ENCODE assay signal across 8 mouse cellular contexts in the genomic region with DNA sequence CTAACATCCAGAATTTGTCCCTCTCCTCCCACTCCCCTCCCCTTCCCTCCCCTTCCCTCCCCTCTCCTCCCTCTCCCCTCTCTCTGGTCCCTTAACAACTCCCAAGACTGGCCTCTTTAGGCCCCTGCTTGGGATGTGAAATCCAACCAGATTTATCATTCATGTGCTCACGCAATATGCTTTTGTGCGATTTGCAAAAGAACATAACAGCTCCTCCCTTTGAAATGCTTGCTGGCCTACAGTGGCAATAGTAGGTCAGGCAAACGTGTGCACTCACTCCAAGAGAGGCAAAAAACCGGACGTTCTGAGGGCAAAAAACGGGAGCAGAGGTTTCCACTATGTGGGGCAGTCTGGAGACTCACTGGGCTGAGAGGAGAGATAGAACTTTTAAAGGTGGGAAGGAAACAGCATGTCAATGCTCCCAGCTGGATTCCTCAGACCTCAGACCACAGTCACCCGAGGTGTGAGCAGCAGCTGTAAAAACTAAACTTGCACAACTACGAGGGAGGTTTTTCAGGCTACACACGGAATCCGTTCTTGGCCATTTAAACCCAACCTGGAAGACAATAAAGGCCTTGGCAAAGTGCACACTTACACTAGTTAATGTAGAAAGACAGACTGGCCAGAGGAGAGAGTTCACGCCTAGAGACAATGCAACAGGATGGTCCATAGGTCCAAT. TPM values are rescaled to one million over a fixed set of nuclear protein-coding genes. Genes with fewer than 3 reads are reported as not detected.
DNase-seq lines count a peak whose midpoint lies in the region; ATAC-seq lines count a peak whose summit lies in the region.

No protein-coding gene starts in this region.

- H3K36me3 ChIP-seq in forebrain, embryonic 14.5 days (ENCODE audit: control insufficient read depth, insufficient read depth, low read length) = no peaks in the 10 kb centered on the region
- H3K36me3 ChIP-seq in liver, embryonic 13.5 days = no peaks in the 10 kb centered on the region
- H3K36me3 ChIP-seq in stomach, embryonic 16.5 days (ENCODE audit: control insufficient read depth, insufficient read depth, low read length) = no peaks in the 10 kb centered on the region

- peak overlapping the region; percentile 66 for H3K4me3 ChIP-seq in forebrain, embryonic 14.5 days (ENCODE audit: low read depth, low read length)
- H3K4me3 ChIP-seq in liver, embryonic 13.5 days (replicated peaks) = peak overlapping the region; percentile 57
- H3K4me3 ChIP-seq in stomach, embryonic 16.5 days (replicated peaks; ENCODE audit: low read length) = peak overlapping the region; percentile 84

- no peaks in the 10 kb centered on the region for H3K9me3 ChIP-seq in forebrain, embryonic 14.5 days (replicated peaks; ENCODE audit: control insufficient read depth, low read length)
- no peaks in the 10 kb centered on the region for H3K9me3 ChIP-seq in liver, embryonic 13.5 days (replicated peaks)
- H3K9me3 ChIP-seq in stomach, embryonic 16.5 days (replicated peaks; ENCODE audit: control insufficient read depth, low read length) = no peaks in the 10 kb centered on the region

- 26% methylated on average over 11 of the region's 11 CpGs for WGBS in forebrain, embryonic 14.5 days
- WGBS in liver, embryonic 13.5 days (ENCODE audit: insufficient replicate concordance) = 27% methylated on average over 11 of the region's 11 CpGs
- 27% methylated on average over 11 of the region's 11 CpGs for WGBS in stomach, embryonic 16.5 days

- H3K9ac ChIP-seq in forebrain, embryonic 14.5 days (ENCODE audit: low read length) = peak overlapping the region; percentile 73
- no peak overlapping the region for H3K9ac ChIP-seq in liver, embryonic 13.5 days
- peak overlapping the region; percentile 91 for H3K9ac ChIP-seq in stomach, embryonic 16.5 days (ENCODE audit: low read length)

- DNase-seq in right cerebral cortex, postnatal 25 days = peak; percentile 4
- no peak for DNase-seq in right cerebral cortex, postnatal 36 days (ENCODE audit: low spot score in 2 of 2)
- no peak for DNase-seq in forebrain, embryonic 14.5 days (ENCODE audit: low spot score)
- no peak for DNase-seq in liver, embryonic 13.5 days
- DNase-seq in urinary bladder, postnatal 10 days (ENCODE audit: low spot score) = no peak
- no peak for DNase-seq in left cerebral cortex, postnatal 36 days (ENCODE audit: low spot score in 2 of 2)
- DNase-seq in adrenal gland, adult (ENCODE audit: inconsistent age in 2 of 2, low spot score in 1 of 2) = no peak

- ATAC-seq in forebrain, embryonic 14.5 days = no peak; the same call in 1 of the 2 replicates
- 0 out of 2 replicates have a peak, but pooled peaks have one; percentile 4 for ATAC-seq in liver, embryonic 13.5 days (ENCODE audit: low read depth)
- no peak for ATAC-seq in stomach, embryonic 16.5 days (ENCODE audit: insufficient read depth, low FRiP score)

- peaks cover 17% of the 10 kb centered on the region for H3K4me1 ChIP-seq in forebrain, embryonic 14.5 days (ENCODE audit: control insufficient read depth, insufficient read depth, low read length)
- H3K4me1 ChIP-seq in liver, embryonic 13.5 days (replicated peaks) = 0 out of 2 replicates have a peak, but pooled peaks cover 6% of the 10 kb centered on the region
- H3K4me1 ChIP-seq in stomach, embryonic 16.5 days (ENCODE audit: control insufficient read depth, insufficient read depth, low read length) = peaks cover 7% of the 10 kb centered on the region

- H3K27ac ChIP-seq in forebrain, embryonic 14.5 days (ENCODE audit: low read depth, low read length) = no peak overlapping the region
- no peak overlapping the region for H3K27ac ChIP-seq in liver, embryonic 13.5 days
- H3K27ac ChIP-seq in stomach, embryonic 16.5 days (ENCODE audit: low read length) = peak overlapping the region; percentile 83

- intact Hi-C loops in left cerebral cortex, postnatal 36 days (cut with DNase I) = no loop called here

- peaks cover 10% of the 10 kb centered on the region; the same call in 1 of the 2 replicates for H3K27me3 ChIP-seq in forebrain, embryonic 14.5 days (replicated peaks; ENCODE audit: control insufficient read depth, insufficient read depth, low read length)
- H3K27me3 ChIP-seq in liver, embryonic 13.5 days = peaks cover 39% of the 10 kb centered on the region
- H3K27me3 ChIP-seq in stomach, embryonic 16.5 days (ENCODE audit: control insufficient read depth, insufficient read depth, low read length) = no peaks in the 10 kb centered on the region

- H3K4me2 ChIP-seq in forebrain, embryonic 14.5 days (ENCODE audit: low read length) = peak overlapping the region; percentile 95
- H3K4me2 ChIP-seq in liver, embryonic 13.5 days = peak overlapping the region; percentile 68
- H3K4me2 ChIP-seq in stomach, embryonic 16.5 days (ENCODE audit: low read depth, low read length) = peak overlapping the region; percentile 94

RNA-seq across cellular contexts. Expression of a gene that starts 0.6 kb away (rescaled TPM):
- polyA plus RNA-seq in forebrain, embryonic 14.5 days (2014; fragmentation: Nextera tagmentation; extraction: Ambion mirVana) = 0.88 and 1.3 TPM in 2 replicates
- polyA plus RNA-seq in liver, embryonic 13.5 days (2015; fragmentation: Nextera tagmentation; extraction: Ambion mirVana) = 0.39 TPM in 2 replicates
- 9.9 and 10.0 TPM in 2 replicates for polyA plus RNA-seq in stomach, embryonic 16.5 days (2015; fragmentation: Nextera tagmentation; extraction: Ambion mirVana)
- total RNA-seq in left cerebral cortex, postnatal 36 days (2021) = 1 to 10 TPM; 4.6 to 6.5 TPM

RNA-seq across cellular contexts. Expression of a gene that starts 45.1 kb away (rescaled TPM):
- 4.0 and 7.0 TPM in 2 replicates for polyA plus RNA-seq in forebrain, embryonic 14.5 days (2014; fragmentation: Nextera tagmentation; extraction: Ambion mirVana)
- 3.0 and 3.5 TPM in 2 replicates for polyA plus RNA-seq in liver, embryonic 13.5 days (2015; fragmentation: Nextera tagmentation; extraction: Ambion mirVana)
- polyA plus RNA-seq in stomach, embryonic 16.5 days (2015; fragmentation: Nextera tagmentation; extraction: Ambion mirVana) = 7.0 and 7.4 TPM in 2 replicates
- total RNA-seq in left cerebral cortex, postnatal 36 days (2021) = 10 to 100 TPM; 11.3 to 14.8 TPM
